Mouse (Mus musculus): Measurements from ENCODE around the gene Rab25. TPM values are rescaled to one million over a fixed set of nuclear protein-coding genes. Genes with fewer than 3 reads are reported as not detected.

Rab25 gene
- total RNA-seq, 2 experiments from 2014 or later: not detected

DNA sequence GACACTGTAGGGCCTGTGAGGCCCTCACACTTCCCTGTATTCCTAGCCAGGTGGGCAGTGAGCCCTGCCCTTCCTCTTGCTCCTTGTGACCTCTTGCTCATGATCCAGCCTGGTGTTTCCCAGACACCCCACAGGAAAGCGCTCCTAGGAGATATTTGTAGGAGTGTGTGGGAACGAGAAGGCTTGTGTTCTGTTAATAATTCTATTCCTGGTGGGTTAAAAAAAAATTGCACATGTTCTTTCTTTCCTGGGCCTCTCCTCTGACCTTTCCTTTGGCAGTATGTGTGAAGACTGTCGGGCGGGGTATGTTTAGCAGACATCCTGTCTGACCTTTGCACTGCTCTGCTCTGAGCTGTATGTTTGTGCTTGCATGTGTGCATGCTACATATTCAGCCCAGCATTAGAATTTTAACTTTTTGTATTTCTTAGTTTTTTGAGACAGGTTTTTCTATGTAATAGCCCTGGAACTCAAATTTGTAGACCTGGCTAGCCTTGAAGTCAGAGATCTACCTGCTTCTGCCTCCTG, 18.5 kb upstream of the Rab25 start:
- DNase-seq: no peak

DNA sequence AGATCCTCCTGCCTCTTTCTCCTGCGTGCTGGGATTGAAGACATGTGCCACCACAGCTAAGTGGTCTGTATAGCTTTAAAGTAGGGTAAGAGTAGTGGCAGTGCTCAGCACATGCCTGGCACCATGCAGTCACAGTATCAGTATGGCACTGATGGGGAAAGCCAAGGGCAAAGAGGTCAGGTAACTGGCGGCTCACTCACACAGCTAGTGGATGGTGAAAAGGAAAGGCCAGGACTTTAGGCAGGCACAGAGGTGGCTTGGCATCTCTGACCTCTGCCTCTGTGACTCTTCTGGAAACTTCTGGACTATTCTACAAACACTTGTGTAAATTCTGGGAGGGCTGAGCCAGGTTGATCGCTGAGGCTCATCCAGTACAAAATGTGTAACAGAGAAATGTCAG, 18.0 kb upstream of the Rab25 start:
- no peak for DNase-seq

DNA sequence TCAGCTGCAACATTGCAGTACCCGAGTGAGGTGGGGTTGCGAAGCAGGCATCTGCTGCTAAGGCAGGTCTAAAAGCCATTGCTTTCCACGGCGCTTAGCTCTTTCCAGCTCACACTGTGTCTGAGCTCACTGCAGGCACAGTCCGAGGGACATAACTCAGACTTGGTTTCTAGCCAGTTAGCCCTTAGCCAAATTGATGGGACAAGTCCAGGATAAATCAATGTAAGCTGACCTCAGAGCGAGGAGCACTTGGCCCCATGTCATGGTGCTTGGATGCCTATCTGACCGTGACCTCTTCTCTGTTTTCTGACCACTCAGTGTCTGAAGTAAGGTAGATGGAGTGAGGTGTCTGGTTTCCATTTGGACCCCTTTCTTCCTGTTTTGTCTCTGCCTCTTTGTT, 15.9 kb upstream of the Rab25 start:
- DNase-seq: no peak

DNA sequence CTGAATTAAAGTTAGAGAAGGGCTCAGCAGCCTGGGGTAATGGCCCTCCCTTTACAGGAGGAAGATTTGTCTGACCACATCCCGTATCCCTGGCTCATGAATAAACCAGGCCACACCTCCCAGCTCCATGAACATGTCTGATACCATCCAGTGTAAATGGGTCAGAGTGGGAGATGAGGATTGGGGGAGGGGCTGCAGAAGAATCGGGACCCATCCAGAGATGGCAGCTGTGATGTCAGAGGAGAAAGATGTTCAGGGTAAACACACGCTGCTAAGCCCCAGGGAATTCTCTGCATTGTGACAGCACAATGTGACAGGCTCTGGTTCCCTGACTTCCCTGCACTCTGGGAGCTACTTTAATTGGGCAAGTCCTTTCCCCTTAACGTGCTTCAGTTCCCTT, 15.3 kb upstream of the Rab25 start:
- DNase-seq: no peak

DNA sequence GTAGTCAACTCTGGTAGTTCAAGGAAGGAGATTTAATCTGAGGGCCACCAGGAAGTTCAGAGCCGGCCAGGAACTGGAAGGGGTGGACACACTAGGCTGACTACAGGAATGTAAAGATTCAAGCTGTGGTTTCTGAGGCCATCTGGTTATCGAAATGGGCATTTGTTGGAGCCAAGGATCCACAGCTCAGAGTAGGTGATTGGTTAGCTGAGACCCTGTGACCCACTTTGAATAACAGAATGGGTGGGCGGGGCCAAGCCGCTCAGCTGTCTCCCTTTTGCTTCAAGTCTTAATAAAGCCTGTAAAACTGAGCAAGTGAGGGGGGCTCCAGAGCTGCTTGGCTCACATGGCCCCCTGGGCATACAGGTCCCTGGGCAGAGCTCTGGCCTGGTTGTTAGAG, 13.9 kb upstream of the Rab25 start:
- DNase-seq: no peak

DNA sequence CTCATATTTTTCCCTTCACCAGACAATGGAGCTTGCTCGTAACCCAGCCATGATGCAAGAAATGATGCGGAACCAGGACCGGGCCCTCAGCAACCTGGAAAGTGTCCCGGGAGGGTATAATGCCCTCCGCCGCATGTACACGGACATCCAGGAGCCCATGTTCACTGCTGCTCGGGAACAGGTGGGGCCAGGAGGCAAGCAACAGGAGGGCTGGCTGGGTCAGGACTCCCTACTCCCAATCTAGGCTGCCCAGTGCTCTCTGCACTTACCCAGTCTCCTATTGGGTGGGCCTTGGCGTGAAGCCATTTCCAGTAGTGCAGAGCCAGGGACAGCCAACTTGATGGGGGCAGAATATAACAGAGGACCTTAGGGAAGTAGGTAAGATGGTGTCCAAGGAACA, 11.5 kb upstream of the Rab25 start:
- DNase-seq: no peak

DNA sequence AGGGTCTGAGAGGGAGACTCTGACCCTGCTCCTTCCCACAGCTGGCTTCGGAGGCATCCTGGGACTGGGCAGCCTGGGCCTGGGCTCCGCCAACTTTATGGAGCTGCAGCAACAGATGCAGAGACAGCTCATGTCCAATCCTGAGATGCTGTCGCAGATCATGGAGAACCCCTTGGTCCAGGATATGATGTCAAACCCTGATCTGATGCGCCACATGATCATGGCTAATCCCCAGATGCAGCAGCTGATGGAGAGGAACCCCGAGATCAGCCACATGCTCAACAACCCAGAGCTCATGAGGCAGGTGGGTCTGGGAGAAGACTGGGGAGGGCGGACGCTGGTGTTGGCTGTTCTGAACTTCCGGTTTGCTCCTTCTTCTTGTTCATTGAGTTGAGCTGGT, 8.5 kb upstream of the Rab25 start:
- no peak for DNase-seq

DNA sequence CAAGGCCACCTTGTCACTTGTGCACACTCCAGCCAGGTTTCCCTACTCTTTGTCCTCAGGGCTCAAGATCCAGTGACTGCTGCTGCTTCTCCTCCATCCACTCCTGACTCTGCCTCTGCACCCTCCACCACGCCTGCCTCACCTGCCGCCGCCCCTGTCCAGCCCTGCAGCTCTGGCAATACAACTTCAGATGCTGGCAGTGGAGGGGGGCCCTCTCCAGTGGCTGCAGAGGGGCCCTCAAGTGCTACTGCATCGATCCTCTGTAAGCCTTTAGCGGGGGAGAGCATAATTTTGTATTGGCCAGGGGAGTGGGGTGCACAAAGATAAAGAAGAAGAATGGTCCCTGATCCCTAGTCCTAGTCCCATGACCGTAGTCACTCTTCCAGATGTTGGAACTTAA, 7.6 kb upstream of the Rab25 start:
- no peak for DNase-seq

DNA sequence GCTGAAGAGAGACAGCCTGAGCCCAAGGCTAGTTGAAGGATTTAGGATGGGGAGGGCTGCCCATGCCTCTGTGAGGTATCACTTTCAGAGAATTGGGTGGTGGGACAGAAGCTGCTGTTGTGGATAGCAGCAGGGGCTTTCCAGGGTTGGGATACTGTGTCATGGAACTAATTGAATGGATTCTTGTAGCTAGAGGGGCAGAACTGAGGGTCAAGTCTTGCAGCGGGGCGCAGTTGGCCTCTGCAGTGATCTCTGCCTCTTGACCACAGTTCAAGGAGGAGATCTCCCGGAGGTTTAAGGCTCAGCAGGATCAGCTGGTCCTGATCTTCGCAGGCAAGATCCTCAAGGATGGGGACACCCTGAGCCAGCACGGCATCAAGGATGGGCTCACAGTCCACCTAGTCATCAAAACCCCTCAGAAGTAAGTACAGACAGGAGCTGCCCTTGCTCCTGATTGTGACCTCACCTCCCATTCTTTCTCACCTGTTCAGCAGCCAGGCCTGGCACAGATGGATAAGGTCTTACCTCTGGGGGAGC, 7.0 kb upstream of the Rab25 start:
- DNase-seq: no peak

DNA sequence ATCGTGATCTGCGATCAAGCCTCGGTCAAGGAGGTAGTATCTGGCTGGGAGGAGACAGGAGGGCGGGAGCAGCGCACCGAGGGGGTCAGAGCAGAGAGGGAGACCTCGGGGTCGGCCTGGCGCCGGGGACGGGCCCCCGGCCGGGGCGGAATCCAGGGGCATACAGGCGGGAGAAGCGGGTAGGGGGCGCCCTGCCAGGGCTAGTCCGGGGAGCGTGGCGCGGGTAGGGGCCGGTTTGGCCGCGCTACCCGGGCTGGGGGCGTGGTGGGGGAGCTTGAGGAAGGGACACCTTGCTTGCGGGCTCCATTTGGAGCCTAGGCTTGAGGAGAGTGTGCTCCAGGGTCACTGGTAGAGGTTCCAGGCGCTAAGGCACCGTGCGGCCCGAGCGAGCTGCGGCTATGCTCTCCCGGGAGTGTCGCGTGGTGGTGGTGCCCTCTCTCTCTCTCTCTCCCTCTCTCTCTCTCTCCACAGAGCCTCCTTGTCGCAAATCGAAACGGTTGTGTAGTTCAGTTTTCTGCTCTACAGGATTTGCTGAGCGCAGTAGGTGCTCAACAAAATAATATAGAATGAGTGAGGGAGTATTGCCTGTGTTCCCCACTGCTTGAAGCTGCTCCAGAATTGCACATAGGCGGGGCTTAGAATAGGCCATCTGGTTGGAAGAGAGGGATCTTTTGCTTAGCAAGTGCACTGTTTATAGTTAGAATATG, 5.9 kb upstream of the Rab25 start:
- DNase-seq: no peak

DNA sequence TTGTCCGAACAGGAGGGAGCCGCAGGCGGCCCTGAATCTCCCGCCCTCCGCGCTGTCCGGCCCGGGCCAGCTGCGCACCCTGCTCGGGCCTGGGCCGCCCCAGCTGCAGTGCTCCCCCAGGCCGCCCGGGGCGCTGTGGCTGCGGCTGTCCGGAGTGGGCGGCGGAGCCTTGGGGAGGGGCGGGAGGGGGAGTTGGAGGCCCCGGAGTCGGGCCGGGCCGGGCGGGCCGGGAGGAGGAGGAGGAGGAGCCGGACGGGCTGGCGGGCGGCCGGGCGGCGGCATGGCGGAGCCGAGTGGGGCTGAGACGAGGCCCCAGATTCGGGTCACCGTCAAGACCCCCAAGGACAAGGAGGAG, 5.4 kb upstream of the Rab25 start, which contains the start of gene Ubqln4:
Gene Ubqln4 (plus strand): TSS at position 234 of the 355 bp plus-strand sequence.
- DNase-seq: peak; percentile 94

DNA sequence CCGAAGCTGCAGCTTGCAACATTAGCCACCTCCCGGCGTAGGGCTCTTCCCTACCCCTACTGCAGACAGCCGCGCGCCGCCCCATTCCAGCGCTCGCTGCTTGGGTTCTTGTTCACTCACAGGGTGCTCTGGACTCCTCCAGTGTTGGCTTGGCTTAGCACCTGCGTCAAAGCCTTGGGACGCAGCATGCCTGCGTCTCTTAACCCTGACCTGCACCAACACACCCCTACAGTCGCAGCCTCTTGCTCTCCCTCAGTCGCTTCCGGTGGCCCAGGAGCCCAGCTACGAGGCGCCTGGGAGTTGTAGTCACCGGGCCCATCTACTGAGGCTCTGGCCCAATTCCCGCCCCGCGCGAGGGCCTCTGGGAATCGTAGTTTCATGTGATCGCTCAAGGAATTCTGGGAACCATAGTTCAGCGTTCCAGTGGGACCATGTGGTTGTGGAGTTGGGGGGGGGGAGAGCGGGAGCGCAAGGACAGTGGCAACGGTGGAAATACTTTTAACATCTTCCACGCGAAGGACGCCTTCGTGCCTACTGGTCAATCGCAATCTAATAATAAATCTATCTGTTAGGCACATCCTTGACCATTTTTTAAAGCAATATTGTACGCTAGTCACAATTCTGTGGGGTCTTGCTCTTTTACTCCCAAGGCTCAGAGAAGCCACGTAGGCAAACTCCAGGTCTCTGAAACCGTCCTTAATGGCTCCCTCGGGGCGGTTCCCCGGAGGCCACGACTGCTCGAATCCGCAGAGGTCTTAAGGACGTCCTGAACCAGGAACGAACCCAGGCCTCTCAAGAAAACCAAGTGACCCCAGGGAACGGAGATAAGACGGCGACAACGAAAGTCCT, 4.8 kb upstream of the Rab25 start, which contains the start of gene Lamtor2:
Gene Lamtor2 (minus strand): TSS at position 399 of the 849 bp plus-strand sequence.
- peak; percentile 98 for DNase-seq

DNA sequence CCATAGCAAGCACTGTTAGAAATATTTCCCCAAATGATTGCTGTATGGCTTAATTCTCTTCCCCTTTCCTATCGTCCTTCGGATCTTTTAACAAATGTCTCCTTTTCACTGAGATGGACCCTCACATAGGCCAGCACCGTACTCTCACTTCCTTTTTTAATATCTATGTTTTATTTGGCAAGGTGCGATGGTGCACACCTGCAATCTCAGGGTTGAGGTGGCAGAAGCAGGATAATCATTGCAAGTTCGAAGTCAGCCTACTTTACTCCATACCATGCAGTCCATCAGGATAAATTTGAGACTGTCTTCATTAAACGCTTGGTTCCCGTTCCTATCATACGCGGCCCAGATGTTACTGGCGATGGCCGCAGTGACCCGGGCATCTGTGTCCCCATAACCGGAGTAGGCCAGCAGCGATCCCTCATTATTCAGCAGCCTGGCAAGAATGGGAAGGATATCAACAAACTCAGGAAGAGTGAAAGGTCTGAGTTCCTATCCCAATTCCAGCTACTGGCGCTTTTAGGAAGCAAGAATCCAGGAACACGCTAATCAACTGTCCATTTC, 4.1 kb upstream of the Rab25 start:
- no peak for DNase-seq

DNA sequence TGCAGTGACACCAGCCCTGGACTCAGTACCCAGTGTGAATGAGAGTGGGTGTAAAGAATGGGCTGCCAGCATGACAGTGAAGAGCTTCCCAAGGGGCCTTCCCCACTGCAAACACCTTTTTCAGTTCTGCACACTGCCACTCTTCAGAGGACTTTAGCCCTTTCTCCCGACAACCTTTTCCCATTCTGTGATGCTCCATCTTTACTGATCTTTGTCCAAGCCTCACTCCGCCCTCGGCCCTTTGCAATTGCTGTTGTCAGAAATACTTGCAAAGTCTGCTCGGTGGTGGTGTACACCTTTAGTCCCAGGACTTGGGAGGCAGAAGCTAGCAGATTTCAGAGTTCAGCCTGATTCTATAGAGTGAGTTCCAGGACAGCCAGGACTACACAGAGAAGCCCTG, 3.5 kb upstream of the Rab25 start:
- DNase-seq: no peak

DNA sequence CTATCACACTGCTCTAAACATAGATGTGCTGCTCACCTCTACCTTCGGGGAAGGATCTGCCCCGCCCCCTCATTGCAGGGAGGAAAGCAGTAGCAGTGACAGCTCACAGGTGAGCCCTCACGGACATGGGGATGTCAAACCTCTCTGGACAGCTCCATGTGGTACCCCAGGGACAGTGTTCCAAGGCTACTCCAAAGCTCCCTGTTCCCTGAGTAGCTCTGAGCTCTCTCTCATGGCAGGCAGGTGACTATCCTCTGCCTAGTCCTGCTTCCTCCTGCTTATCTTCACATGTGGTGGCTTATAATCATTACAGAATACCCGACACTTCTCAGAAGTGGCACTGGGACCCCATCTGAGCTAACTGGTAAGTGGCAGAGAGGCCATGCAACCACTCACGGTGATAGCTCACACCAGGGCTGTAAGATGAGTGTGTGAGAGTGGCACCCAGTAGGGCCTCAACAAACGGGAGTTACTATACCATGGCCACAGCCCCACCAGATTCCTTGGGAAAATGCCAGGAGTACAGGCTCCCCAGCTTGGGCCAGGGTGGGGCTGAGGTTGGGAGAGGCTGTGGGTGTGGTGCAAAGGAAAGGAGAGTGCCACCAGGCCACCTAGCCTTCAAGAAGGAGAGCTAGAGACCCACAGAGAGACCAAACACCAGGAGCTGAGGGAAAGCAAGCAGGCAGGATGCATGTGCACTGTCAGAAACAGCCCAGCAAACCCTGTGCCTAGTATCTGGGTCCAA, 1.3 kb downstream of the Rab25 start:
- DNase-seq: no peak

DNA sequence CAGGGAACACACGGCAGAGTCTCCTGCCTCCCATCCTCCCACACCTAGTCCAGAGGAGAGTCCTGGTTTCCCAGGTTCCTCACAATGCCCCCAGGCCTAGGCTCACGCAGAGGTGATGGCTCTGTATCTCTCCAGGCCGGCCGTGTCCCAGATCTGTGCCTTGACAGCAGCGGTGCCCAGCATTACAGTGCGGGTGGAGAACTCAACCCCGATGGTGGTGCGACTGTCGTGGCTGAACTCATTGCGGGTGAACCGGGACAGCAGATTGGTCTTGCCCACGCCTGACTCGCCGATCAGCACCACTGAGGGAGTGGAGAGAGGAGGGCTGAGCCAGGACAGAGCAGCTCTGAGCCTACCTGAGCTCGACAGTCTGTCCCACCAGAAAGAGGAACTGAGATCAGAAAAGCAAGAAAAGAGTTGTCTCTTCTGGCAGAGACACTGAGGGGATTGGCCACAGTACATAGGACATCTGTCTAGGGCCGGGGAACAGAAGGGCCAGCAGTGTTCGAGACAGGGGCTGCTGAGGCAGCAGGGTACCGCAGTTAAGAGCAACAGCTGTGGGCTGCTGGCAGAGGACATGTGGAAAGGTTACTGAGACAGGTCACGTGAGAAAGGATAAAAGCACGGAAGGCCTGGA, 3.0 kb downstream of the Rab25 start:
- DNase-seq: no peak

DNA sequence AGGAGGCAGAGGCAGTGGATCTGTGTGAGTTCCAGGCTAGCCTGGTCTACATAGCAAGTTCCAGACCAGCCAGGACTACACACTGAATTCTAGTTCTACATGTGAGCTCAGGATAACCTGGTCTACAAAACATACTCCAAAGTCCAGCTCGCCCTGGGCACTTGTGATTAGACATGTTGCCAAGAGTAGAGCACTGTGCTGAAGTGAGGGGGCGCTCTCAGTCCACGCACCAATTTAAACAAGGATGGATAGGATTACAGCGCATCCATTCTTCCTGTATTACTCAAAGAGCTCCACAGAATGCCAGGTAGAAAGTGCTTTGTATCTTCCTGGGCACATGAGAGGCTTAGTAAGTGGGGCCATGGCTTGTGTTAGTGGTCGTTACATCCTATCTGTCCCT, 3.6 kb downstream of the Rab25 start:
- DNase-seq: no peak

DNA sequence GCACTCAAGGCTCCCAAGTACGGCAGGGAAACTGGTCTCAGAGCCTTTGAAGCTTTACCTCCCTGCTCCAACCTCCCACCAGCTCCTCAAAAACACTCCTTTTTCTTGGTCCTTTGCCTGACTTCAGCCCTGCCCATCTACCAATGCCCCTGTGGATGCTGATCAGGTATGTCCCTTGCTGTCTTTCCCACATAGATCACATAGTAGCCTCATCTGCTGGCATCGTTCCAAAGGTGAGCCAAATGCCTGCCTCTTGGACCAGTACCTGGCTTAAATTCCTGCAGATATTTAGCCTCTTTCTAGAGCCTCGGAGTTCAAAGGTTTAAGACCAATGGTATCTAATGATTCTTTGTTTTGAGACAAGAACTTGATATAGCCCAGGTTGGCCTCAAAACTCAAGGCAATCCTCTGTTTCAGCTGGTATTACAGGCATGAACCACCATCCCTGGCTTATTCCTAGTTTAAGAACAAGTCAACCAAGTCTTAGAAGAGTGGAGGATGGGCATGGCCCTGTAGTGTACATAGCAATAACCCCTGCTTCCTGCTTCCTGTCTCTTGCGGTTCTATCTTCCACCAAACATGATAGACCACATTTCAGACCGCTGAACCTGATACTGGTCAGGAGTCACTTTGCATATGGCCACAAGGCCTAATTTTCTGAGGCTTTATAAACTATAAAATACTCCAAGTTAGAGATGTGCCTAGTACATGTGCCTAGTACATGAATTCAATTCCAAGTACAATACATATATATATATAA, 4.3 kb downstream of the Rab25 start:
- no peak for DNase-seq

DNA sequence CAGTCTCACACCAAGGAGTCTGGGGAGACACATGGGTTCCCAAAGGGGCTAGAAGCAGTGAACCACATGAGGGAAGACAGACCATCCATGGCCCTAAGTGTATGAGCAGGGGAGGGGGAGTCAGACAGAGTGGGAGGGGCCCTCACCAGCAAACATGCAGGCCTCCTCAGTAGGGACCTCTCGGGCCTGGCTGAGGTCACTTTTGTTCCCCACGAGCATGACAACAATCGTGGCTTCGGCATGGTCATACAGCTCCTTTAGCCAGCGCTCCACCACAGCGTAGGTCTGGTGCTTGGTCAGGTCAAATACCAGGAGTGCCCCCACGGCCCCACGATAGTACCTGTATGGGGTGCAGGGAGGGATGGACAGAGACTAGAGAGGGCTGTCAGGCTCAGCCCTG, 4.9 kb downstream of the Rab25 start:
- DNase-seq: no peak

DNA sequence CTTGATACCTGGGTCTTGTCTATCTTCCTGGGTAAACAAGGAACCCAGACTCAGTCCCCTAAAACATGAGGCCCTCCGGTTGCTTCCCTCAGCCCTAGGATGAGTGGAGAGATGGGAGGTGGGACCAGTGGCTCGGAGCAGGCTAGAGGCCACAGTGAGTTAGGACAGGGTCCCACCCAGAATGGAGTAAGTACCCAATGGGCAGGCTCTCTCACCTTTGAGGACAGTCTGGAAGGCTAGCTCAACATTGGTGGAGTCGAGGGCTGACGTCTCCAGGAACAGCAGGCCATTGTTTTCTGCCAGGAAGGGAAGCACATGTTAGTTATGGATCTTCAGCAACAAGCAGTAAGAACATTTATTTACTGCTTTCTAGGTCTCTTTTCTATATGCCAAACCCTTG, 5.6 kb downstream of the Rab25 start:
- DNase-seq: no peak

Measured in gastrocnemius, postnatal 25 days (tissue).